Mouse (Mus musculus) gastrocnemius, postnatal 10 days (tissue): ENCODE measurements at regions not wholly inside any gene's neighbourhood (a gene's known extent, or its start where the extent isn't known, plus 50 kb on each side); places are given as distances from the start of the nearest gene placed in this dataset.
"Not testable (repeated sequence)": the region's sequence is repeated elsewhere in the genome, so short reads cannot be mapped to it uniquely, and the experiment has no call there.

Source experiments
- DNase-seq: peaks from one replicate; pipeline ENCODE4 v3.0.0; 2021; ENCODE audit warnings: mixed read lengths

DNA sequence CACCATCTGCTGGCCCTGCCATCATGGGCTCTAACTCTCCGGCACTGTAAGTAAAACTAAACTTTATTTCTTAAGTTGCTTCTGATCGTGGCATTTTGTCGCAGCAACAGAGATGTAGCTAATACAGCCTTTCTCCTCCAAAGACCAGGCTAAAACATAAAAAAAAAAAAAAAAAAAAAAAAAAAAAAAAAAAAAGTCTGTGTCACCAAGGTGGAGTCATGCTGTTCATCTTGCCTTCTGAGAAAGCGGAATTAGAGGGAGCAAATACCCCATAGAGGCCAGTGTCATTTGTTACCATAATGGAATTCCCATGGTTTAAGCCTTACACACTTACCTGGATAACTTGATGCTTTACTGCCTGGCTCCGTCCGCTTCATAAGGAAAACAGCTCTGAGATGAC lies 136.9 kb upstream of the Rybp start:
- no peak for DNase-seq

DNA sequence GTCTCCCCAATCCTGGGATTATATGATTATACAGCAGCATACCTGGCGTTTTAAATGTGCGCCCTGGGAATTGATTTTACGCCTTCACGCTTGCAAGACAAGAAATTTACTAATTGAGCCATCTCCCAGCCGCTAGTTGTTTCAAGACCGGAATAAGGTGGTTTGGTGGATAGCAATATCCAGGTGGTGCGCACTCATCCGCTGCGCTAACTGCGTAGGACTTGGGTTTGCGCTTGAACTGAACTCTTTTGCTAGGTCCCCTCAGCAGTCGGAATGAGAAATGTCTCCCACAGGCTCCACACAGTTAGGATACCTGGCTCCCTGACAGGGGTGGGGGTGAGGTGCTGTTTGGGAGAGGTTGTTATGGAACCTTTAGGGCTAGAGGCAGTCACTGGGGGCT lies 136.4 kb upstream of the Rybp start:
- no peak for DNase-seq

DNA sequence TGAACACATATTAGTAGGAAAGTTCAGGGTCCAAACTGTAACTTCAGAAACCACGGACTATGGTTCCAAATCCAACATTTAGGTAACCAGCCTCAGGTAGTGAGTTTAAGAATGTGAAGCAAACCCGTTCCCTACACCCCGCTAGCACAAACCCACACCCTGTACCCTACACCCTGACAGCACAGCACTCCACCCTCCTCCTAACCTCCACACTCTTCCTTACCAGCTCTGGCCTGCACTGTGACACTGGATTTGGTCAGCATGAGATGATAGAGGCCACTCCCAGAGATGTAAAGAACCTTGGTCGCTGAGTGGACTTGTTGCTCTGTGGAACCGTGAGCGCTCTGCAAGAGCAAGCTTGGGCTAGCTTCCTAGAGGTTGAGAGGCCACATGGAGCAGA lies 135.3 kb upstream of the Rybp start:
- no peak for DNase-seq

DNA sequence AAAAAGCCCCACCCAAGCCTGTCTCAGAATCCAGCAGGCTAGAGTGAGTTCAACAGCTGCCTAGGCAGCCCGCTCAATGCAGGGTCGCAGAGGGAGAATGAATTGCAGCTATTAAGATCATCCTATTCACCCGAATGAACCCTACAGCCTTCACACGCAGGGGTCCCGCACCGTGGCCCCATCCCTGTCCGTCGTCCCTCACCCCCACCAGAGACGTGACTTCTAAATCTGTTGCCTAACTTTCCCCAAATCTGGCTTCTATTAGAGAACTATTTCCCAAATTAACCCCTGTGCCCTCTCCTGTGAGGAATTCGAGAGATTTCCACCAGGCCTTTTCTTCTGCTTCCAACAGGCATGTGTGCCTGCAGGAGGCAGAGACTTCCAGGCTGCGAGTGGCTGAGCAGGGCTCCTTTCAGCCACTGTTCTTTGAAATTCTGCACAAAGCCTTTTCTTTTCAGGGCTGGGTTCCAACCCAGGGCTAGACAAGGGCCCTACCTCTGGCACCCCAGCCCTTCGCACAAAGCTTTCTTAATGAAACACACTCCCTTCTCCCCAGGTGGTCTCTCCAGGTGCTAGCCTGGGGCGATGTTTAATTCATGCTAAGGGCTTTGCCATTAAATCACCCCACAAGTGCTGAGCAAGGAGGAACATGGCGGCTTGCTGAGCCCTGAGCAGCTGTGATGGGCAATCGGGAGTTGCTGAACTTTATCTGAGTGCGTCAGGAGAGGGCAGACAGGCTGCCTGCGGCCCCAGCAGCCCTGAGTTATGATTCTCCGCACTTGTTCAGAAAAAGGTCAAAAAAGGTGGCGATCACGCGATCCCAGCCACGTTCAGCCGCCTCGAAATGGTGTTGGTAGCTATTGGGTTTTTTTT lies 134.7 kb upstream of the Rybp start:
- DNase-seq = no peak

DNA sequence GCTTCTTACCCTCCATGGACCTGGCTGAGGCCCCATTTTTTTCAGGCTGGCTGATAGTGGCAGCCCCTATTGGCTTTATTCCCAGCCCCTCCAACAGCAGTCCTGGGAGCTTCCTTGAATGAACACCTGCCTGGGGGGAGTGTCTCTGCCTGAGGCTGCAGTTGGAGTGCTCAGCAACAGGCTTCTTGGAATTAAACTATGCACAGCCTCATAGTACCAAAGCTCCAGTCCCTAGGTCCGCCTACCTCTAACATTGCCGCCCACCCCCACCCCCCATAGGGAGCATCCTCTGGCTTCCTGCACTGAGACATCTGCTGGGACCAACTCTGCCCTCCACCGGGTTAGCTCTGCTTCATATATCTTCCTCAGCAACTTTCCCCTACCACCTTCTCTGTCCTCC lies 133.3 kb upstream of the Rybp start:
- no peak for DNase-seq

DNA sequence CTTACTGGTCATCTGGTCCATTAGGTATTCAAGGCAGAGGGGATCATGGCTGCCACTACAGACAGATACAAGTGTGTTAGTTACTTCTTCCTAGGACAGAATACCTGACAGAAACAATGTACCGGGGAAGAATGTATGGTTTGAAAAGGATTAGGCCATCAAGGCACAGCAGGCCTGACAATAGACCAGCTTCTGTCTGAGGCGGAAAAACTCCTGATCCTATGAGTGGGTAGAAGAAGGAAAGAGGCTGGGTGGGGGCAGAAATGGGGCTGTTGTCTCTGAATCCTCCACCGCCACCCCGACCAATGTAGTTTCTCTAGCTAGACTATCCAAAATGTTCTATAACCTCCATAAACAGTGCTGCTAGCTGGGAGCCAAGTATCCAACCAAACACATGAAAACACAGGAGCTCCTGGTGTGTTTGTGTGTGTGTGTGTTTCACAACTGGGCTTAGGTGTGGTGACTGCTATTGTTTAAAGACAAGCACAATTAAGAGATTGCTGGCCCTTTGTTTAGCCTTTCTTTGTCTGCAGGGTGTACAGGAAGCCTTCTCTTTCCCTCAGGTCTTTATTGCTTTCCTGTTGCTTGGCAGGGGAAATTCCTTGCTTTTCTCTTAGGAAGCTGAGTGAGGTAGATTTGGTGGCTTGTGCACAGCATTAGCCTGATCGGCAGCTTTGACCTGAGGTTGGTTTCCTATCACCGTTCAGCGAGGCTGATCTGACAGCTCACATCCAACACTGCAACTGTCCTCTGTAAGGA lies 132.7 kb upstream of the Rybp start:
- no peak for DNase-seq

DNA sequence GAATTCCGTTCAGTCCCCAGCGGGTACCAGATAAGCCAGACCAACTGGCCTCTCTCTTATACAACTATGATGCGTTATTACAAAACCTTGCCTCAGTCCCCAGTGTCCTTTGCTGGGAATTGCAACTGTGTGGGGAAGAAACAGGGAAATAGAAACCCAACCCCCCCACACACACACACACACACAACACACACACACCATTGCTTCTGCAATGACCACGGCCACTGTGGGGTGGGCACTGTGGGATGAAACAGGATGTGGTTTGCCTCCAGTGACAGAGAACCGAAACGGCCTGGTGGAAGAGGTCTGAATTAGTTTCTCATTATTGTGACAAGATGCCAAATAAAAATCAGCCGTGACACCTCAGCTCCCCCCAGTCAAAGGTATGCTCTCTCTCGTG lies 128.8 kb upstream of the Rybp start:
- no peak for DNase-seq

DNA sequence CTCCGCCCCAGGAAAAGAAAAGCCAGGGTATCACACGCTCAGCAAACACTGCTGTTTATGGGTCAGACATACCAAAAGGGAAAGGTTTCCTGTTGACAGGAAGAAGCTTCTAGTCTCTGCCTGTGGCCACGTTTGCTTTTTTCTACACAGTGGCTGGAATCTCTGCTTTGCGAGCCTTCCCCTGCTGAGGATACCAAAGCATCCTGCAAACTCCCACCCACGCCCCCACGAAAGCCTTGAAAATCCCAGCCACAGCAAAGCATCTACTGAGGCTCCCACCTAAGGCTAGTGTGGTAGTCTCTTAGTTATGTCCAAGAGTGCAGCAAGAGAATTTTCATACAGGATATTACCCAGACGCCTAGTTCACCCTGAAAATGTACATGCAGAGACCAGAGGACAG lies 128.2 kb upstream of the Rybp start:
- no peak for DNase-seq

DNA sequence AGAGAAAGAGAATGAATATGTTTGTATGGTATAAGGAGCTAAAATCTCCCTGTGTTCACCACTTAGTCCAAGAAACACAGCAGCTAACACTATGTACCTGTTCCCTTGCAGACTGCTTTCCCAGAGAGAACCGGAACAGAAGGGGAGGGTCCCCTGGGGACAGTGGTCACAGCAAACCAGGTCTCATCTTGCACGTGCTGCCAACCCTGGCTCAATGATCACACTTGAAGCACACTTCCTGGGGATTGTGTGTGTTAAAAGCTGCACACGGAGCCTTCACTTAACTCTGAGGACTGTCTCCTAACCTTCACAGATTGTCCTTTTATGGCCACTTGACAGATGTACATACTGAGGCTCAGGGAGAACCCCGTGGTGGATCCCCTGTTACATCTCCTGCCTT lies 127.6 kb upstream of the Rybp start:
- no peak for DNase-seq

DNA sequence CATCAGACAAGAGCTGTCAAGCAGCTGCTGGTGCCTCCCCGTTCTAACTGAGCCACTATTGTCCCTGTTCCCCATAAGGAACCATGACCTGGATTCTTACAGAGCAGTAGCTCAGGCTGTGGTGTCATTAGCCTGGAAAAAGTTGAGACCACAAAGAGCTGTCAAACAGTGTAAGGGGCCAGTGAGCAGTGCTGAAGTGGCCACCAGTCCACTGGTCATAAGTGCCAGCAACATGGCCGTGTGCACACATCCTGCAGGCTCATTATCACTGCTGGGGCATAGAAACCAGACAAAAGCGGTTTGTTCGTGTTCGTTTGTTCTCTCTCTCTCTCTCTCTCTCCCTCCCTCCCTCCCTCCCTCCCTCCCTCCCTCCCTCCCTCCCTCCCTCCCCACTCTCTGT lies 125.2 kb upstream of the Rybp start:
- DNase-seq = no peak

DNA sequence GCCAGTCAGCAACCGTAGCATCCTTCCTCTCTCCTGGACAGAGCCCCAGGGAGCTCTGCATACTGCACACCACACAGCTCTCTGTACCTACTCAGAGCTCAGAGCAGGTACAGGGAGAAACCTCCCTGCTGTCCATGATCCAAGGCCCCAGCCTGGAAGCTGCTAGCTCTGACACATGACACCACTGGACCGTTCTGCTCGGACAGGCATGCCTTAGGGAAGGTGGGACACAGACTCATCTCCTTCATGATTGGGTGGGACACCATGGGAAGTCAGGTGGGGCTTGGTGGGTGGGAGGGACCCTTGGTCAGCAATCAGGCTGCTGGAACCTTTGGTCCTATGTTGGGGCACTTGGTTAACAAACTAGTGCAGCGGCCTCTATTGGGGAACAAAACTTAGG lies 124.7 kb upstream of the Rybp start:
- no peak for DNase-seq

DNA sequence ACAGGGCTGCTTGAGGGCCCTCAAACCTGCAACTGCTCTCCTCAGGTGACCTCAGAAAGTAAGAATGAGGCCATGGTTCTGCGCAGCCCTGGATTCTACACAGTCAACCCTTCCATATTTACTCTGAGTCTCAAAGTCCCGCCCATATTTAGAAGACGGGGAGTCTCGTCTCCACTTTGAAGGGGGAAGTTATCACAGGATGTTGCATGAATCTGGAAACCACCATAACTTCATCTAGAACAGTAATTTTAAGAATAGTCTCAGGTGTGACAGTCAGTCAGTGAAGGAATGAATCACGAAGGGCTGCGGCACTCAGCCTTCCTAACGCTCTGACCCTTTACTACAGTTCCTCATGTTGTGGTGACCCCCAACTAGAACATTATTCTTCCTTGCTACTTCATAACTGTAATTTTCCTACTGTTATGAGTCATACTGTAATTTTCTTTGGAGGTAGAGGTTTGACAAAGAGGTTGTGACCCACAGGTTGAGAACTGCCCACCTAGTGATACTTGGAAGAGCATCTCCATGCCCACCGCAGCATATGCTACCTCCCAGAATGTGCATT lies 122.9 kb upstream of the Rybp start:
- no peak for DNase-seq

DNA sequence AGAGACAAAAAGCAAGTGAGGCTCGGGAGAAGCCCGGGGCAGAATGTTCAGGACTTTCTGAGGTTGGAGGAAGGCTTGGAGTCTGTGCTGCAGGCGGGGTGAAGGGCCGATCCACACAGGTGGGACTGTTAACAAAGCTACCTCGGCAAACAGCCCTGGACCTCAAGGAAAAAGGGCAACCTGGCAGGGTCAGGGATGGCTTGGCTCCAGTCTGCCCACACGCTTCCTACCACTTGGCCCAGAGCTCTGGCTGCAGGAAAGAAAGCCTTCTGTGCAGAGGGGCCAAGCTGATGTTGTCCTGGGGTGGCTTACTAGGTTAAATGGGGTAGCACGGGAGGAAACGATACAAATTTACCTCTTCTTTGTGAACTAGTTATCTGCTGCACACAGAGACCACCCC lies 121.5 kb upstream of the Rybp start:
- no peak for DNase-seq

DNA sequence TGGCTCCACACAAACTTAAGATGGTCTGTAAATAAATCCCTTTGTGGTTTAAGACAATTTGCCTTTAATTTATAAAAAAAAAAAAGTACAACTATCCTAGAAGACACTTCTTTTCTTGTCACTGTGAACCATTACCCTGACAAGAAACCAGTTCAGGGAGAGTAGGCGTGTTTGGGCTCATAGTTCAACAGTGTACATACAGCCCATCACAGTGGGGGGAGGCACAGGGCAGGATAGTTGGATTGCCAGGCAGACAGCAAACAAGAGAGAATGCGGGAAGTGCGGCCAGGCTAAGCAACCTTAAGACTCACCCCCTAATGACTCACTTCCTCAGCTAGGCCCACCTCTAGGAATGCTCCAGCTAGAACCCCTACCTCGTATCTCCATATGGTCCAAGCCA lies 119.2 kb upstream of the Rybp start:
- DNase-seq = no peak

DNA sequence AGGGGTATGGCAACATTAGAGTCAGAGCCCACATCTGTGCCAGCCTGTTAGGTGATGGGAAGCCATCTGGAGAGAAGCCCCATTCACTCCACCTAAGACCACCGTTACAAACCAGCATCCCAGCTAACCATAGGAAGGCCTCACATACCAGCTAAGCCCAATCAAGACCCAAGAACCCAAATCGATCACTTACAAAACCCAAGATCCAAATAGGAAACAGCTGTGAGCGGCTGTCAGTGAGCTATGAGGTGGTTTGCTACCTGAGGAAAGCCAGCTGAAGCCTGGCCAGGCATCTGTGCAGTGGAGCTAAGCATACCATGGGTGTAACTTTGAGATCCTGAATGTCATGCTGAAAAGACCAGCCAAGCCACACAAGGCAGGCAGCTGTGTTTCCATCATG lies 116.9 kb upstream of the Rybp start:
- DNase-seq = no peak

DNA sequence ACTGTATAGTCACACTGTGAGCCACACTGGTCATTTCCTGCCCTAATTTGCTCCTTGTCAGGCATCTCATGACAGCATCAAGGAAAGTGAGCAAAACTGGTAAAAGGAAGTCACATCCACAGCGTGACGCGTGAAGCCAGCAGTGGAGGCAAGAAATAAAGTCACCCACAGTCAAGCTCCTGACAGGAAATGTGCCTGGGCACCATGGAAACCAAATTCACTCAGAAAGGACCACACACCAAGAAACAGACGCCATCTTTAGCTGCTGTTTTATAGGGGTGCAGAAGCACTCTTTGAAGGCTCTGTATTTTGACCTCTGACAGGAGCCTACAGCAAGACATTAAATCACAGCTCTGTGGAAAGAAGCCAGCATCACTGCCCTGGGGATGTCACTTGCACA lies 115.4 kb upstream of the Rybp start:
- DNase-seq = no peak

DNA sequence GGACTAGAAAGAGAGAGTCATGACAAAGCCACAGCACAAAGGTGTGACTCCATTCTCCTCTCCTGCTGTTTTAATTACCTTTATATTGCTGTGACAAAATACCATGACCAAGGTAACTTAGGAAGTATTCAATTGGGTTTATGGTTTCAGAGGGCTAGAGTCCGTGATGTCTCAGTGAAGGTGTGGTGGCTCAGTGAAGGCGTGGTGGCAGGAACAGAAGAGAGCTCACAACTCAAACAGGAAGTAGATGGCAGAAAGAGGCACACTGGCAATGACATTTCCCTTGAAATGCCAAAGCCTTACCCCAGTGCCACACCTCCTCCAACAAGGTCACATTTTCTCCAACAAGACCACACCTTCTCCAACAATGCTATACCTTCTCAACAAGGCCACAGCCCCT lies 114.4 kb upstream of the Rybp start:
- DNase-seq = no peak

DNA sequence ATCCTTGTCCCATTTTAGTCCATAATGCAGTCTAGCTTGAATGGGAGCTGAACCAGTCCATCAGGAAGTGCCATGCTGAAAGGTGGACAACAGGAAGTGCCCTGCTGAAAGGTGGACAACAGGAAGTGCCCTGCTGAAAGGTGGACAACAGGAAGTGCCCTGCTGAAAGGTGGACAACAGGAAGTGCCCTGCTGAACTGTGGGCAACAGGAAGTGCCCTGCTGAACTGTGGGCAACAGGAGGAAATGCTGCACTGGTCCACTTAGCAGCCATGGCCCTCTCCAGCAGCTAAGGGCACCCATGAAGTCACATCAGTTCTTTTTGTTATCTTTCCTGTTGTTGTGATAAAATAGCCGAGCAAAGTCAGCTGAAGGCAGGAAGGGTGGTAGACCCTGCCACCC lies 112.1 kb upstream of the Rybp start:
- DNase-seq = not testable (repeated sequence)

DNA sequence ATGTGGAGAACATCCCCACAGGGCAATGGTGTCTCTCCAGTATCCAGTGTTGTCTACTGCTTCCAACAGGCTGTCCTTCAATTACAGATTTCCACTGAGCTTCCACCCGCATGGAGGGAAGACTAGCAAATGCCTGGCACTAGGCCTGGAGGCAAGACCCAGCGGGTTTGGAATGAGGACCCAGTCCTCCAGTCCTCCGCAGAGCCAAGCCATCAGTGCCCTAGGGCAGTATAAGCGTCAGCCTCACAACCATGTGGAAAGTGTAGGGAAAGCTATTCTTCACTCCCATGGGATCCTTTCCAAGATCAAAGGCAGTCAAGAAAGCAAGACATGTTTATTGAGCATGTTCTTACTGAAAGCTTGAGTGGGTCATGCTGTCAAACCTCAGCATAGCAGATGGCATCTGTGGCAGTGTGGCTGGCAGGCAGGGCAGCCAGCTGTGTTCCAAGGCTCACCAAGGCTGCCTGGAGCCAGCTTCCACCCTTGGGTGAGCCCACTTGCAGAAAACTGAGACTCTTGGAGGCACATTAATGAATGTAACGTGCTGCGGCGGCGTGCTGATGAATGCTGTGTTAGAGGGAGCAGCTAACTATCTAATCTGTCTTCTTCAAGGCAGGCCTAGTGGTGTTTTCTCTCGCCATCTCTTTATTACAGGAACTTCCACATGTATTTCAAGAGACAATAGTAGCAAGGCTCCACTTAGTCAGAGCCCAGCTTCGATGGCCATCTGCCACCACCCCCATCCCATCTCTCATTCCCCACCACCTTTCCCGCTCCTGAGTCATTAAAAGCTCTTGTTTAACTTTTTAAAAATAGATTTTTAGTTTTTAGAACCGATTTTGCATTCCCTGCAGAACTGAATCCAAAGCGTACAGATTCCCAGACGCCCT lies 109.3 kb upstream of the Rybp start:
- DNase-seq = no peak

DNA sequence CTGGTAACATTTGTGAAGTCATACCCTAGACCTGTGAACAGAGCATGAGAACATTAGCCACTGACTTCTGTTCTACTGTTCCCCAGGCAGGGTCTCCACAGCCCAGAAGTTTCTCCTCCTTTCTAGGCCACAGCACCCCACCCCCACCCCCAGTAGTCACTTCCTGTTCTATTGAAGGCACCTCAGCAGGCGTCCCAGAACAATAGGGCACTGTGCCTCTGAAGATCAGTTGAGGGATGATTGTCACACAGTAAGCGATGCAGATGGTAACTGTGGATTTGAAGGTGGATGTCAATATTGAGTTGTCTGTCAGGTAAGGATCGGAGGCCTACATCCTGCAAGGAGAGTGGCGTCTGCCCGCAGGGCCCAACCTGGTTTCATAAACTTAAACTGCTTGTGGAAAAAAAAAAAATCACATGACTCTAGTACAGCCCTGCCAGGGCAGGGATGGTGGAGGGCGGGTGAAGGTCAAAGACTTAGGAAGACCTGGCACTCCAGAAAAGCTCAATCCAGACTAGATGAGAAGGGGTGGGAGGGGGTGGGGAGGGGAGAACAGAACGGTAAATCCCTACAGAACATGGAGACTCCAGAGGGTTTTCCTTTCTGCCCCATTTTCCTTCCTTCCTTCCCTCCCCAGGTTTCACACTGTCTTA lies 103.1 kb upstream of the Rybp start:
- DNase-seq = no peak

DNA sequence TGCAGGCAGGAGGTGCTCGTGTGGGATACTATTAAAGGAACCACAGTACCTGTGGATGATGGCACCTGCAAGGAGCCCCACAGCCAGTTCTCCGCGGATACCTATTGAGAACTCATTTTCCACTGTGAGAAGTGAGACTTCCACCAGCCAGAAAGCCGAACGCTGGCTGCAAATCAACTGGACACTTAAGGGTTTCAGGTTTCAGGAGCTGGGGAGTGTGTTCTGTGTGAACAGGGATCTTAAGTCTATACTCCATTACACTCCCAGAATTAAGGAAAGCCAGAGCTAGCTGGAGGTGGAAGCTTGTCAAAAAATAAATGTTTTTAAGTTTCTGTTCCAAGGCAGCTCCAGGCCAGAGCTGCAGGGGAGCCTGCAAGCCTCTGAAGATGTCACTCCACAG lies 99.8 kb upstream of the Rybp start:
- peak; percentile 27 for DNase-seq

DNA sequence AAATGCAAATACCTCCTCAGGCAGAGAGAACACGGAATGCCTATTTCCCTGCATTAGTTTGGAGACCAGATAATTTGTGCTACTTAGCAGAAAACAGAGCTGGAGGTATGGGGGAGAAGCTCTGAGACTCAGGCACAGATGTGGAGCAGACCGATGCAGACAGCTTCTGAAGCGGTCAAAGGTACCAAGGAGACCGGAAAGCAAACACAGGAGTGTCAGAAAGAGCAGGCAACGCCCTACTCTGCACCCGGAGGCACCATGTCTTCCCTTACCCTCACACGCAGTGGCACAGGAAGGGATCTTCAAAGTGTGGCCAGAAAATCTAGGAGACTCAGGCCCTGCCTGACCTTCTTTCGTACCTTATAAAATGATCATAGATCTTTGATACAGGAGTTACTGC lies 98.4 kb upstream of the Rybp start:
- no peak for DNase-seq
